Mouse (Mus musculus) c-Kit-positive CD71-positive TER-119-positive erythroid progenitor cells, embryonic 14.5 days (primary cell): ENCODE measurements at regions not wholly inside any gene's neighbourhood (a gene's known extent, or its start where the extent isn't known, plus 50 kb on each side); places are given as distances from the start of the nearest gene placed in this dataset.
A peak's percentile ranks its signal among the peaks of the same experiment; 100 is the strongest.

Source experiments
- DNase-seq: peaks from one replicate; pipeline ENCODE4 v3.0.0-alpha.2; 2013; ENCODE audit warnings: low spot score

DNA sequence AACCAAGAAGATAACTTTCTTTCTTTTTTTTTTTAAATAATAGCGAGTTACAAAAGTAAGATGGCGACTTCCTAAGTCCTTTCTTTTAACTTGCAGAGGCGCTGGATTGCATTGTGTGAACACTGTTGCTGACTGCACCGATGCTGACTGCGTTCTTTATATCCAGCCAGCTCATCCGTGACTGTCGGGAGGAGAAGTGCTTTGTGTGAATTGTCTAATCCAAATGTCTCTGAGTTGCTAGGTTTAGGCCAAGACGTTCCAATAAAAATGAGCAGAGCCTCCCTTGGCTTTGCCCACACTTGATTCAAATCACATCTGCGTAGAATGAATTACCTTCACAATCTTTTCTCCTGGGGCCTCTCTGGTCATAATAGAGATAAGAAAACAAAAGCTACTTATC lies 156.0 kb upstream of the Slc24a2 start:
- no peak for DNase-seq

DNA sequence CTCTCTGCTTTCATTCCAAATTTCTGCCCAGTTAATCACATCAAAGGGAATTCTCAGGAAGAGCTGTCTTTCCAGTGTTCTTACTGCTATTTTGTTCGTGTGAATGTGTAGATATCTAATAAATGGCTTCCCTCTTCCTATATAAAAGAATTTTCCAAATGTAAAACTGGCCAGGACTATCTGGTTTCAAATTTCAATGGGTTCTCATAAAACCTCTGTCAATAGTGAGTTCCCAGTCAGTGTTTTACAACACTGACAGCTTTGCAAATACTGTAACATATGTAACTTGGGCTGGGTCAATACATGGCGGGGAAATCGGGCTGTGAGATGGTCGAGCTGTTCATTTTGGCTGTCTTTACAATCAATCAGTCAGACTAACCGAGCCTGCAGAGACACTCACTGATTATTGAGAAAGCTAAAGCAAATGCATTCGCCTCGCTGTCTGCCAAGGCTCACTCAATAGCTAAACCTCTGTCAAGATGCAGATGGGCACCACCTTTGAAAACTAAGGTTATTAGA lies 155.0 kb upstream of the Slc24a2 start:
- no peak for DNase-seq

GRCm38 (mm10) chr4:87384469-87385044 lies 154.3 kb upstream of the Slc24a2 start:
- DNase-seq, result no peak

DNA sequence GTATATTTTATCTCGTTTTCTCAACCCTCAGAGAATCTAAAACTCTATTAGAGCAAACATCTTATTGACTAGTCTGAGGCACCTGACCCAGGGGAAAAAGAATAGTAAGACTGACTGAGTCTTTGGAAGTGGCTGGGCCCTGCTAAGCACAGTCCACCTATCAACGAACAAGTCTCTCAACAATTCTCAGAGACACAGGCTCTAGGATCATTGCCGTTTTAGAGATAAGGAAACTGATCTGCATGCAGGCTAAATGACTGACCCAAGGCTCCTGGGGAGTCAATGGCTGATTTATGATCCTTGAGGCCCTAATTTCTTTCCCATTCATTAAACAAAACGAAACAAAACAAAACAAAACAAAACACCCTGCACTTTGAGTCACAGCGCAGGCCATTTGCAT lies 150.4 kb upstream of the Slc24a2 start:
- DNase-seq, result no peak

- DNase-seq, result no peak
Observed at GRCm38 (mm10) chr4:87379516-87380173, 149.4 kb upstream of the Slc24a2 start.

DNA sequence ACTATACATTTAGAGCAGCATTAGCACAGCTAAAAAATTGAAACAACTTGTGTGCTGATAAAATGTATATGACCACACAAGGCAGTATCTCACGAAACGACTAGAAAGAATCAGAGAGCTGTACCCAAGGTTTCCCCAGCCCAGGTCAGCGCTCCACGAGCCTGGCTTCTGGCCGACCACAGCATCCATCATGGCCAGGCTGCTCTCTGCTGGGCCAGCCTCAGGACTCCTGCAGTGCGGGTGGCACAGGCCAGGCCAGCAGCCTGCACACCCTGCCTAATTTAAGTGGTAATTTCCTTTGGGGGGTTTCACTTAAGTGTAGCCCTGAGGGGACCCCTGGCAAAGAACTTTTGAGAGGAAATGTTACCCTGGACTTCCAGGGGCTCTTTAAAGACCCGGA lies 141.7 kb upstream of the Slc24a2 start:
- no peak for DNase-seq

DNA sequence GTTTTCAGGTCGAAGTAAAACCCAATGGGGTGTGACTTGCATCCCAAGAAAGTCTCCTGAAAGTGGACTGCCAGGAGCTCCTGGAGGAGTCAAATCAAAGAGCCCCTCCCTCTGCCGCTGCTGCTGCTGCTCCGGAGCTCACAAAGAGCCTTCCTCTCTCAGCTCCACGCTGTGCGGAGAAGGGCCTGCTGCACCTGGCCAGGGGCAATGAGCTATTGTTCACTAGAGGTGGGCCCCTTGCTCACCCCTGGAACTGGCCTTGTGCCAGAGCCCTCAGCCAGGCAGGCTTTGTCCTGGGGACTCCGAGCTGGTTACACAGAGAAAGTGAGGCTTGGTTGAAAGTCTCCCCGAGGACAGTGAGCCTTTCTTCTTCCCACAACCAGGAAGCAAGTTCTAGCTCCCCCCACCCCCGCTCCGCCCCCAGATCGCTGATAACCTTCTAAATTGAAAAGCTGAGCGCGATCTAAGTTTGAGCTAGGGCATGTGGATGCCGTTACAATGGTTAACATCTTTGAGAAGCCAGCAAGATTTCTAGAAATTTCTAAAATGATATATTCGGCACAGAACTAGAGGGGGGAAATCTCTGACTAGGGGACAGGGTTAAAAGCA lies 139.5 kb upstream of the Slc24a2 start:
- no peak for DNase-seq

DNA sequence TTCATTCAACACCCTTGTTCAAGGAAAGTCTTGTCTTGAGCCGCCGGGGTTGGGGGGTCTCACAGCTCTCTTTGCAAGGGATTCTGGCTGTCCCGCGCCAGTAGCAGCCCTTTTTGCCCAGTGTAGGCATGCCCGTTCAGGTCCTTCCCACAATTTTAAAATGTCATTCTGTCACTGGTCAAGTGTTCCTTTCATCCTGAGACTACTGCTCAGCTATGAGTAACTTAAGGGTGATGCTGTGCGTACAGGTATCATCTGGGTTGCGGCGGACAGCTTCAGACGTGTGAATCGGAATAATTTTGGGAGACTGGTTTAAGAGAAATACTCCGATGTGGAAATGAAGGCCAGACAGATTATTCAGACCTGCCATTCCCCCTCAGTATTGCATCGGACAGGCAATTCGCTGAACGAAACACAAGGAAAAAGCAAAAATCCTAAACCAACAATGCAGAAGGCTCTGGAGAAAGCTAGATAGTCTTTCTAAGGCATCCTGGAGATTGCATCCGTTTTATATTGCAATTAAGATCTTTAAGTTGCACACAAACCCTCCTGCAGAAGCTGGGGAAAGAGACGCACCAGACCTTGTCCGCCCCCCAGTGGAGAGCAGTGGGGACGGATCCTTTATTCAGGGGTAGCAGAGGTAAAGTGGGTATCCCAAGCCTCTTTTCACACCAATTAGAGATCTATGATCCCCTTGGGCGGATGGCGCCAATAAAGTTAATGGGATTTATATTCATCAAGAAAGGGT lies 138.3 kb upstream of the Slc24a2 start:
- DNase-seq, result no peak

DNA sequence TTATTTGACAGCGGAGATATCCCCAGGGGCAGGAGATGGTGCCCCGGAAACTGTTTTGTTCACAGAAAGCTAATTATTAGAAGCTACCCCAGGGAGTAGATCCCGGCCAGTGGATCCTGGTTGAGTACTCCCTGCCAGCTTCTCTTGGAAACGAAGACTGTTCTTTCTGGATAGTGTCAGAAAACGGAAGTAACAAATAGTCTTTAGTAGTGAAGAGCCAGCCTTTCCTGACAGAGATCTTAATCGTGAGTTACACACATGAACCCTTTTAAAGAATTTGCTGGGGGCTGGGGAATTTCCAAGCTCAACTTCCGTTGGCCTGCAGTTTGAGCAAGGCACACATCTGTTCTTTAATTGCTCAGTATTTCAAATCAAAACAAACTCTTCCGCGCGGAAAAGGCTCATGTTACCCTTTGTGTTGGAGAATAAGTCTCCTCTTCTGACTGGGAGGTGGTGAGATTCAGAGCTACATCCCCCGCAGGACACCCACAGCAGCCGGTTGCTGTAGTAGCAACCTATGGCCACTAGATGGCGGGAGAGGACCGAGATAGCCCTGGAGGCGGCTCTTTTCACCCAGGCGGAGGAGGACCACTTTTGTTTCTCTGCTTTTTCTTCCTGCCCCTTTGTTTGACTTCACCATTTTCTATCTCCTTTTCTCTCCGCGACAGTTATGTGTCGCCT lies 137.6 kb upstream of the Slc24a2 start:
- peak; percentile 24 for DNase-seq

- no peak for DNase-seq
Observed at GRCm38 (mm10) chr4:87362201-87362600, 131.9 kb upstream of the Slc24a2 start.

DNA sequence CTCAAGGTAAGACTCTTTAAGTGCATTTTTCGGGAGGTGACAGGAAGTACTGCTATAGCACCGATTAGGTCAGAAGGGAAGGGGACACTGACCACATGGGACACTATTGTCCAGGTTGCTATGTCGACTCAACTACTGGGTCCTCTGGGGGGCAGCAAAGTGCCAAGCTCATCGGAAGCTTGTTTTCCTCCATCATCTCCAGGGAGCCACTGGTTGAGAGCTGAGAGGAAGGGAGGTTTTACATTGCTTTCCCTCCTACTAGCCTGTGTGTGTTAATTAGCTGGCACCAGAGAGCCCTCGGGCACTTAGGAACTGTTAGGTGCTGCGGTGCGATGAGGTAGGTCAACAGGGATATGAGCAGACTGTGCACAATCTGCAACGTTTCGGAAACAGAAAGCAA lies 129.2 kb upstream of the Slc24a2 start:
- DNase-seq, result no peak

DNA sequence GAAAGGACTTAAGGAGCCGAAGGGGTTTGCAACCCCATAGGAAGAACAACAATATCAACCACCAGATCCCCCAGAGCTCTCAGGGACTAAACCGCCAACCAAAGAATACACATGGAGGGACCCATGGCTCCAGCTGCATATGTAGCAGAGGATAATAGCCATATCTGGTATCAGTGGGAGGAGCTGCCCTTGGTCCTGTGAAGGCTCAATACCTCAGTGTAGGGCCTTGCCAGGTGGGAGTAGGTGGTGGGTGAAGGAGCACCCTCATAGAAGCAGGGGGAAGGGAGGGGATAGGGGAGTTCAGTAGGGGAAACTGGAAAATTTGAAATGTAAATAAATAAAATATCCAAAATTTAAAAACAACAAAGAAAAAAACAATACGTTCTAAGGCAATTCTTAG lies 128.7 kb upstream of the Slc24a2 start:
- no peak for DNase-seq

- DNase-seq, result no peak
Observed at GRCm38 (mm10) chr4:87332968-87333367, 102.7 kb upstream of the Slc24a2 start.

DNA sequence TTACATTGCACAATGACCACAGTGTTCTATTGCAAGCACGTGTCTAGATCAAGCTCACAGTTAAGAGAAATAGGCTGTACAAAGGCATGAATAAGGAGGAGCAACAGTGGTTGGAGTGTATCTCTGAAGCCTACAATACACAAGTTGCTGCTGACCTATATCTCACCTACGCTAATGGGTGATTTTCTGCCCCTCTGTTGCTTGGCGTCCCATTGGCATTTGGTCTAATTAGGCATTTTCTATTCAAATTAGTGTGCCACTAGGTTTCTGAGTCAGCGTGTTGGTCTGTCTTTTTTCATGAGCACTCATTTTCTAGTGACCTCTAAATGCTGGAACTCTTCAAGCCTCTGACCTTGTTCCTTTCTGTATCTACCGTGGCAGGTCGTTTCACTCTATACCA lies 98.9 kb upstream of the Slc24a2 start:
- DNase-seq, result no peak

DNA sequence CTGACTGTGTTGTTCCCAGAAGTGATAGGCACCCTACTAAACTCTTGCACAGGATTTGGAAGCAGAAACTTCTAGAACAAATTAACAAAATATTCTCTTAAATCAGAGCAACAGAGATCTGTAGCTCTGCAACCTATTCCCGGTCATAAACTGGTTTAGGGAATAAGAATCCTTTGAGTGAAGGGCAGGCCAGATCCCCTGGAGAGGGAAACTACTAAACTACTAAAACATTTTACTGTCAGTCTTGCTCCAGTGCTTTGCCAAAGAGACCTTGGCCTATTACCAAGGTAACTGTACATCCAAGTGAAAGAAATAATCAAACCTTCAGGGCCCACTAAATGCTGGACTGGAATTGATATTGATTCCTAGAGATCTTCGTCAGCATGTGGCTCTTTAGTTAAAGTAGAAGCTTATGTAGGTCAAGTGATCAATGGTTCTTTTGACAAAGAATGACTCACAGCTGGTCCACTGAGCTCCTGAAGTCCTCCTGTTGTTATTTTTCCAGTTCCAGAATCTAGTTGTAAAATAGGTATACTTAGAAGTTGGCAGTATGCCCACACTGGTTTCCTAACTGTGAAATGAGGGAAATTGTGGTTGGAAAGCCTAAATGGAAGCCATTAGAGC lies 91.6 kb upstream of the Slc24a2 start:
- no peak for DNase-seq

GRCm38 (mm10) chr4:87298129-87298528 lies 67.9 kb upstream of the Slc24a2 start:
- no peak for DNase-seq

DNA sequence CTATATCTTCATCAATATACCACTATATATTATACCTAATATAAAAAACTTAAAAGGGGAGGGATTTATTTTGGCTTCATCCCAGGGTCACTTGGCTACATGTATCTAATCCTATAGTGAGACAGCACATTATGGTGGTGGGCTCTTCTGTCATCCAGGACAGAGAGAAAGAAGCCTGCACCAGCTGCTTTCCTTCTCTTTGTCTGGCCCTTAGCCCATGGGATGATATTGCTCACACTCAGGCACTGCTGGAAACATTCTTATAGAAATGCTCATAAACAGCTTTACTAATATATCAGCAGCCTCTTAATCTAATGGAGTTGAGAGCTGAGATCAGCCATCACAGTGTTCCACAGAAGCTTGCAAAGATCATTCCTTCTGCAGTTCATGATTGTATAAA lies 64.3 kb upstream of the Slc24a2 start:
- no peak for DNase-seq
